20 mouse cellular contexts compared by ENCODE assay signal in the genomic region with DNA sequence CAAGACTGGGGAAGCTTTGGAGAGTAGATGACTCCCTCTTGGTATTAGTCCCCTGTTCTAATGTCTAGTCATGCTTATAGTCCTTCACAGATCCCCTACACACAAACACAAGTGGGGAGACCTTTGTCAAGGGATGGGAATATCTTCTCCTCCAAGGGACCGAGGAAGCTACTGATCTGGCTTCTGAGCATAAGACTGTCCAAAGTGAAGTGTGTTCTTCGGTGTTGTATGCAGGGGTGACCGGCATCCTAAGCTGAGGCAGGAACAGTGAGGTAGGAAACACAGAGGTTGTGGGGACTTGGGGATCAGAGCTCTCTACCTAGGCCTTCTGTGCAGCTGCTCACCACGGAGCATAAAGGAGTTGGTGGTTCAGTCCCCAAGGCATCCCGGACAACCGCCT. TPM values are rescaled to one million over a fixed set of nuclear protein-coding genes. Genes with fewer than 3 reads are reported as not detected.
DNase-seq lines count a peak whose midpoint lies in the region; ATAC-seq and TF ChIP-seq lines count a peak whose summit lies in the region.
"Had no signal": no experiment of that assay in that cellular context is flagged by ENCODE, and none has a peak within 500 bp of the region (broad histone marks: within the 10 kb centered on the region; RNA-seq: fewer than 3 reads in every experiment).

No protein-coding gene starts in this region.

- no peak overlapping the region for H3K4me3 ChIP-seq in forebrain, embryonic 10.5 days
- H3K4me3 ChIP-seq in forebrain, embryonic 15.5 days, result no peak overlapping the region
- H3K4me3 ChIP-seq in heart, embryonic 15.5 days, result no peak overlapping the region
- no peak overlapping the region for H3K4me3 ChIP-seq in ES-E14 (ENCODE audit: insufficient read depth in 1 of 2, low read depth in 1 of 2, low read length in 2 of 2, poor library complexity in 1 of 2, severe bottlenecking in 1 of 2)
- H3K4me3 ChIP-seq in liver, embryonic 15.5 days (replicated peaks), result no peak overlapping the region
- H3K4me3 ChIP-seq: hindbrain, embryonic 15.5 days; intestine, embryonic 15.5 days; limb, embryonic 12.5 days had no signal

- ATAC-seq in forebrain, embryonic 15.5 days (replicated peaks), result no peak
- ATAC-seq in heart, embryonic 15.5 days (replicated peaks; ENCODE audit: insufficient number of reproducible peaks, insufficient read depth, low FRiP score, low read depth), result no peak
- ATAC-seq in liver, embryonic 15.5 days (ENCODE audit: insufficient read depth), result no peak
- ATAC-seq: forebrain, embryonic 14.5 days; intestine, embryonic 15.5 days had no signal

- WGBS in forebrain, embryonic 10.5 days, result 73% methylated on average over 6 of the region's 6 CpGs
- 80% methylated on average over 6 of the region's 6 CpGs for WGBS in forebrain, embryonic 15.5 days
- 56% methylated on average over 6 of the region's 6 CpGs for WGBS in heart, embryonic 15.5 days
- 38% methylated on average over 6 of the region's 6 CpGs for WGBS in liver, embryonic 15.5 days (ENCODE audit: insufficient replicate concordance)

- peak overlapping the region; percentile 58 for H3K27ac ChIP-seq in forebrain, embryonic 10.5 days
- H3K27ac ChIP-seq in forebrain, embryonic 15.5 days (replicated peaks), result no peak overlapping the region
- H3K27ac ChIP-seq in heart, embryonic 15.5 days, result peak overlapping the region; percentile 45; the same call in 1 of the 2 replicates
- H3K27ac ChIP-seq in ES-E14 (ENCODE audit: insufficient read depth, low read depth, low read length, poor library complexity, severe bottlenecking), result peak overlapping the region; percentile 11; the same call in 1 of the 2 replicates
- peak overlapping the region; percentile 21; the same call in 1 of the 2 replicates for H3K27ac ChIP-seq in liver, embryonic 15.5 days (replicated peaks)
- H3K27ac ChIP-seq: hindbrain, embryonic 15.5 days; intestine, embryonic 15.5 days; limb, embryonic 12.5 days had no signal

- H3K27me3 ChIP-seq in forebrain, embryonic 10.5 days (ENCODE audit: poor library complexity, severe bottlenecking), result peaks cover 23% of the 10 kb centered on the region
- no peaks in the 10 kb centered on the region for H3K27me3 ChIP-seq in forebrain, embryonic 15.5 days
- H3K27me3 ChIP-seq in heart, embryonic 15.5 days, result 0 out of 2 replicates have a peak, but pooled peaks cover 4% of the 10 kb centered on the region
- H3K27me3 ChIP-seq in liver, embryonic 15.5 days, result peaks cover 25% of the 10 kb centered on the region
- H3K27me3 ChIP-seq: intestine, embryonic 15.5 days; limb, embryonic 12.5 days had no signal

- no peaks in the 10 kb centered on the region for H3K9me3 ChIP-seq in forebrain, embryonic 10.5 days
- no peaks in the 10 kb centered on the region for H3K9me3 ChIP-seq in forebrain, embryonic 15.5 days
- no peaks in the 10 kb centered on the region for H3K9me3 ChIP-seq in heart, embryonic 15.5 days (replicated peaks)
- no peaks in the 10 kb centered on the region for H3K9me3 ChIP-seq in ES-E14 (ENCODE audit: control insufficient read depth, insufficient read depth, low read depth, low read length)
- H3K9me3 ChIP-seq in liver, embryonic 15.5 days (replicated peaks), result no peaks in the 10 kb centered on the region
- H3K9me3 ChIP-seq: hindbrain, embryonic 15.5 days; intestine, embryonic 15.5 days; limb, embryonic 12.5 days had no signal

- in situ Hi-C loops in ES-E14 (cut with MboI; ENCODE audit: low sequenced_read_pairs in 2 of 2, unreplicated experiment in 2 of 2), result no loop called here

- no peak overlapping the region for H3K4me2 ChIP-seq in forebrain, embryonic 15.5 days (replicated peaks)
- H3K4me2 ChIP-seq in heart, embryonic 15.5 days, result no peak overlapping the region
- peak overlapping the region; percentile 32; the same call in 1 of the 2 replicates for H3K4me2 ChIP-seq in liver, embryonic 15.5 days
- H3K4me2 ChIP-seq: hindbrain, embryonic 15.5 days; intestine, embryonic 15.5 days; limb, embryonic 12.5 days had no signal

- H3K36me3 ChIP-seq in forebrain, embryonic 10.5 days (replicated peaks), result no peaks in the 10 kb centered on the region
- H3K36me3 ChIP-seq in forebrain, embryonic 15.5 days, result no peaks in the 10 kb centered on the region
- no peaks in the 10 kb centered on the region for H3K36me3 ChIP-seq in heart, embryonic 15.5 days
- no peaks in the 10 kb centered on the region for H3K36me3 ChIP-seq in ES-E14 (ENCODE audit: control insufficient read depth, insufficient read depth, low read length, poor library complexity, severe bottlenecking)
- no peaks in the 10 kb centered on the region for H3K36me3 ChIP-seq in liver, embryonic 15.5 days (replicated peaks)
- H3K36me3 ChIP-seq: hindbrain, embryonic 15.5 days; intestine, embryonic 15.5 days; limb, embryonic 12.5 days had no signal

- H3K4me1 ChIP-seq in forebrain, embryonic 10.5 days, result peaks cover 37% of the 10 kb centered on the region
- peaks cover 10% of the 10 kb centered on the region for H3K4me1 ChIP-seq in forebrain, embryonic 15.5 days
- H3K4me1 ChIP-seq in heart, embryonic 15.5 days (replicated peaks), result peaks cover 20% of the 10 kb centered on the region
- peaks cover 18 to 20% of the 10 kb centered on the region in 2 experiments for H3K4me1 ChIP-seq in ES-E14 (ENCODE audit: control insufficient read depth in 2 of 2, insufficient read depth in 2 of 2, low read length in 2 of 2, poor library complexity in 1 of 2)
- peaks cover 42% of the 10 kb centered on the region for H3K4me1 ChIP-seq in liver, embryonic 15.5 days (replicated peaks)
- H3K4me1 ChIP-seq: limb, embryonic 12.5 days had no signal

- H3K9ac ChIP-seq in forebrain, embryonic 15.5 days (replicated peaks), result no peak overlapping the region
- H3K9ac ChIP-seq in heart, embryonic 15.5 days, result no peak overlapping the region
- no peak overlapping the region for H3K9ac ChIP-seq in ES-E14 (ENCODE audit: insufficient read depth, low read depth, low read length, poor library complexity, severe bottlenecking)
- no peak overlapping the region for H3K9ac ChIP-seq in liver, embryonic 15.5 days
- H3K9ac ChIP-seq: hindbrain, embryonic 15.5 days; intestine, embryonic 15.5 days; limb, embryonic 12.5 days had no signal

- no peak for DNase-seq in forebrain, embryonic 10.5 days (ENCODE audit: extremely low spot score, low spot score)
- no peak for DNase-seq in heart, adult 18-20 months
- no peak for DNase-seq in ES-E14 (ENCODE audit: low read depth, low spot score)
- no peak for DNase-seq in gastrocnemius, adult 18-20 months (ENCODE audit: low spot score)
- DNase-seq in layer of hippocampus, adult 9-10 months (ENCODE audit: low spot score), result no peak
- DNase-seq: cerebellum, adult 9-10 months; kidney, adult 9 months; kidney, postnatal 25 days; lung, adult 2 months; right cerebral cortex, adult 18-20 months; thymus, postnatal 36 days had no signal

TF ChIP-seq in ES-E14, 5 proteins besides CTCF, POLR2A, EP300 and RAD21:
- TF ChIP-seq ZC3H11A (IDR thresholded peaks at IDR 0.05; ENCODE audit: borderline replicate concordance, low read depth, low read length), result no peak
- TF ChIP-seq HCFC1 (IDR thresholded peaks at IDR 0.05; ENCODE audit: borderline replicate concordance, insufficient read depth, low read length), result no peak
- no peak for TF ChIP-seq CHD2 (IDR thresholded peaks at IDR 0.05; ENCODE audit: low read depth, low read length)
- TF ChIP-seq ZNF384 (IDR thresholded peaks at IDR 0.05; ENCODE audit: low read depth, low read length), result no peak

RNA-seq across cellular contexts. Expression of a gene that starts 1.3 kb away (rescaled TPM):
- polyA plus RNA-seq in forebrain, embryonic 10.5 days (2016; fragmentation: Nextera tagmentation; extraction: Ambion mirVana), result 0.43 and 0.62 TPM in 2 replicates
- polyA plus RNA-seq in forebrain, embryonic 15.5 days (2015; fragmentation: Nextera tagmentation; extraction: Ambion mirVana), result 0.27 TPM in 1 of 2 replicates, not detected in the other
- polyA plus RNA-seq in heart, embryonic 15.5 days (2015; fragmentation: Nextera tagmentation; extraction: Ambion mirVana), result 0.25 and 1.2 TPM in 2 replicates
- under 1 TPM in 1 of 2 experiments, not detected in 1; 0.41 TPM for total RNA-seq in heart, adult 18-20 months (2021)
- total RNA-seq in ES-E14 (2012; rRNA removed), result 1.1 and 2.2 TPM in 2 replicates
- 0.25 TPM in 2 replicates for polyA plus RNA-seq in liver, embryonic 15.5 days (2015; fragmentation: Nextera tagmentation; extraction: Ambion mirVana)
- total RNA-seq in gastrocnemius, adult 18-20 months (2021), result not detected
- polyA plus RNA-seq: embryonic facial prominence, embryonic 11.5 days; forebrain, embryonic 14.5 days; limb, embryonic 12.5 days; neural tube, embryonic 11.5 days had no signal

RNA-seq across cellular contexts. Expression of a gene that starts 4.3 kb away (rescaled TPM):
- 11.9 and 13.5 TPM in 2 replicates for polyA plus RNA-seq in forebrain, embryonic 10.5 days (2016; fragmentation: Nextera tagmentation; extraction: Ambion mirVana)
- 5.4 and 5.6 TPM in 2 replicates for polyA plus RNA-seq in forebrain, embryonic 15.5 days (2015; fragmentation: Nextera tagmentation; extraction: Ambion mirVana)
- polyA plus RNA-seq in heart, embryonic 15.5 days (2015; fragmentation: Nextera tagmentation; extraction: Ambion mirVana), result 18.6 and 25.1 TPM in 2 replicates
- 1 to 10 TPM; 3.8 to 4.1 TPM for total RNA-seq in heart, adult 18-20 months (2021)
- 10.7 and 11.0 TPM in 2 replicates for total RNA-seq in ES-E14 (2012; rRNA removed)
- 2.3 TPM in 2 replicates for polyA plus RNA-seq in liver, embryonic 15.5 days (2015; fragmentation: Nextera tagmentation; extraction: Ambion mirVana)
- total RNA-seq in gastrocnemius, adult 18-20 months (2021), result 1 to 10 TPM; 2.5 to 5.3 TPM

RNA-seq across cellular contexts. Expression of a gene that starts 46.0 kb away (rescaled TPM):
- polyA plus RNA-seq in forebrain, embryonic 10.5 days (2016; fragmentation: Nextera tagmentation; extraction: Ambion mirVana), result 14.4 and 14.9 TPM in 2 replicates
- 63.6 and 69.2 TPM in 2 replicates for polyA plus RNA-seq in forebrain, embryonic 15.5 days (2015; fragmentation: Nextera tagmentation; extraction: Ambion mirVana)
- 22.9 and 31.6 TPM in 2 replicates for polyA plus RNA-seq in heart, embryonic 15.5 days (2015; fragmentation: Nextera tagmentation; extraction: Ambion mirVana)
- 10 to 100 TPM; 11.9 to 16.6 TPM for total RNA-seq in heart, adult 18-20 months (2021)
- 4.3 and 4.9 TPM in 2 replicates for total RNA-seq in ES-E14 (2012; rRNA removed)
- 11.0 and 12.9 TPM in 2 replicates for polyA plus RNA-seq in liver, embryonic 15.5 days (2015; fragmentation: Nextera tagmentation; extraction: Ambion mirVana)
- 1 to 10 TPM; 3.3 to 7.2 TPM for total RNA-seq in gastrocnemius, adult 18-20 months (2021)

RNA-seq across cellular contexts. Expression of a gene that starts 52.4 kb away (rescaled TPM):
- 94.8 and 107 TPM in 2 replicates for polyA plus RNA-seq in forebrain, embryonic 10.5 days (2016; fragmentation: Nextera tagmentation; extraction: Ambion mirVana)
- 135 and 140 TPM in 2 replicates for polyA plus RNA-seq in forebrain, embryonic 15.5 days (2015; fragmentation: Nextera tagmentation; extraction: Ambion mirVana)
- 4.6 and 21.3 TPM in 2 replicates for polyA plus RNA-seq in heart, embryonic 15.5 days (2015; fragmentation: Nextera tagmentation; extraction: Ambion mirVana)
- total RNA-seq in heart, adult 18-20 months (2021), result 10 to 100 TPM; 60.8 to 62.2 TPM
- total RNA-seq in ES-E14 (2012; rRNA removed), result 5.4 and 5.7 TPM in 2 replicates
- polyA plus RNA-seq in liver, embryonic 15.5 days (2015; fragmentation: Nextera tagmentation; extraction: Ambion mirVana), result 45.2 and 46.1 TPM in 2 replicates
- 10 to 100 TPM; 19.8 to 24.3 TPM for total RNA-seq in gastrocnemius, adult 18-20 months (2021)
